Mouse (Mus musculus): ENCODE measurements around the gene Pou6f1. TPM values are rescaled to one million over a fixed set of nuclear protein-coding genes. Genes with fewer than 3 reads are reported as not detected.
A peak's percentile ranks its signal among the peaks of the same experiment; 100 is the strongest.
"Not testable (repeated sequence)": the region's sequence is repeated elsewhere in the genome, so short reads cannot be mapped to it uniquely, and the experiment has no call there.

Pou6f1 gene
- polyA plus RNA-seq, 1 experiment from 2014 or later, result 5.4 TPM

GRCm38 (mm10) chr15:100566531-100566930 is 33.3 kb downstream of the Pou6f1 start:
- WGBS, result 73% methylated on average over 2 of the region's 2 CpGs
- DNase-seq (ENCODE audit: low spot score), result no peak
- Histone ChIP-seq H3K4me1 (no peaks in the 10 kb centered on the region), H3K36me3 (replicated peaks) (no peaks in the 10 kb centered on the region), H3K4me3 (no peak overlapping the region), H3K27ac (replicated peaks) (no peak overlapping the region), H3K9me3 (no peaks in the 10 kb centered on the region), H3K27me3 (replicated peaks; ENCODE audit: low read depth, poor library complexity, severe bottlenecking) (no peaks in the 10 kb centered on the region)

DNA sequence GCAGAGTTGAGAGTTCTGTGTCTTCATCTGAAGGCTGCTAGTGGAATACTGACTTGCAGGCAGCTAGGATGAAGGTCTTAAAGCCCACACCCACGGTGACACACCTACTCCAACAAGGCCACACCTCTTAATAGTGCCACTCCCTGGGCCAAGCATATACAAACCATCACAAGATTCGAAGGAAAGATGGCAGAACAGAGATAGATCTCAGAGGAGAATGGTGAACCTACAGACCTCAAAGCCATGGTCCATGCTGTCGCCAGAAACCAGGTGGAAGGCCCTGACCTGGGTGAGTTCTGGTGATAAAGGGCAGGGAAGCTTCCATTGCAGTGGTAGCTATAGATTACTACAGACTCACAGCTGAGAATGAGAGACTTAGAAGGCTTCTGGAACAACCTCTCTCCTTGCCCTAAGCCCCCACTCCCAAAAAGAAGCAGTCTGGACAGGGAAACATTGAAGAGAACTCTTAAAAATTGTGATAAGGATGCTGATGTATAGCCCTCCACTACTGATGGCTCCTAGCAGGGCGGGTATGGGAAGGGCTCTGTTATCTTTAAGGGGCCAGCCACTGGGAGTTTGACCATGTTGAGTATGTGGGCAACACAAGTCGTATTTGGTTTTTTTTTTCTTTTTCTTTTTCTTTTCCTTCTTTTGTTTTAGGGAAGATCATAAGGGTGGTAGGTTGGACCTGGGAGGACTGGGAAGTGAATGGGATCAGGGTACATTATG is 41.9 kb downstream of the Pou6f1 start:
- Histone ChIP-seq H3K36me3 (replicated peaks) (no peaks in the 10 kb centered on the region), H3K9me3 (no peaks in the 10 kb centered on the region), H3K27me3 (replicated peaks; ENCODE audit: low read depth, poor library complexity, severe bottlenecking) (no peaks in the 10 kb centered on the region), H3K27ac (replicated peaks) (no peak overlapping the region), H3K4me1 (no peaks in the 10 kb centered on the region), H3K4me3 (no peak overlapping the region)
- DNase-seq (ENCODE audit: low spot score), result no peak
- 87% methylated on average over 5 of the region's 5 CpGs for WGBS

DNA sequence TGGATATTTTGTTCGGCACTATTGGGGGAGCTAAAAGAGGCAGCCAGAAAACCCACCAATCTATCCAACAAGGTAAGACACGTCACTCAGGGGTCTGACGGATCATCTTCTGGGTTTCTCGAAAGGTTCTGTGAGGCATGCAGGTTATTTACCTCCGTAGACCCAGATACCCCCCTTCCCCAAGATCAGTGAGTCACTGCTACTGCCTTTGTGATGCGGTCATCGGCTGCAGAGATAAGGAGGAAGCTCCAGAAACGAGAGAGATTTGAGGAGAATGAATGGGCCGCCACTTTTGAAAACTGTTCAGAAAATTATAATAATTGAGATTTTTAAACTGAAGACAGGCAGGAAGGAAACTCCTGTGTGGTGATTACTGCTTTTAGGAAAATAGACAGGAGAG is 43.4 kb downstream of the Pou6f1 start:
- Histone ChIP-seq H3K4me3 (no peak overlapping the region), H3K27me3 (replicated peaks; ENCODE audit: low read depth, poor library complexity, severe bottlenecking) (no peaks in the 10 kb centered on the region), H3K36me3 (replicated peaks) (no peaks in the 10 kb centered on the region), H3K4me1 (peaks cover 7% of the 10 kb centered on the region), H3K27ac (replicated peaks) (no peak overlapping the region), H3K9me3 (no peaks in the 10 kb centered on the region)
- WGBS, result 90% methylated on average over 9 of the region's 9 CpGs
- DNase-seq (ENCODE audit: low spot score), result no peak

DNA sequence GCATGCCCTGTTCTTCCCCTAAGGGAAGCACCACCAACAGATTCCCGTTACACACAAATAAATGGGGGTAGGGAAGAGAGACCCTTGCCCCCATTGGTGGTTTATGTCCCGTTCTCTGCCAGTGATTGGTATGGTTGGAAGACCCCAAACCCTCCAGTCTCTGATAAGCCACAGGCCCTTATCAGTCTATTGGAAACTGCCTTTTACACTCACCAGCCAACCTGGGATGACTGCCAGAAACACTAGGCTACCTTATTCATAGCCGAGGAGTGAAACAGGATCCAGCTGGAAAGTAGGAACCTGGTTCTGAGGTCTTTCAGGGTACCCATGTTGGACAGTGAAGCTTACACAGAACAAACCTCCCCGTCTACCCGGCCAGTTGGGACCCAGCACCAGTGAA is 43.8 kb downstream of the Pou6f1 start:
- peaks cover 8% of the 10 kb centered on the region for H3K4me1 ChIP-seq
- H3K4me3 ChIP-seq, result no peak overlapping the region
- WGBS, result 89% methylated on average over 5 of the region's 5 CpGs
- no peaks in the 10 kb centered on the region for H3K9me3 ChIP-seq
- no peak for DNase-seq (ENCODE audit: low spot score)
- no peak overlapping the region for H3K27ac ChIP-seq (replicated peaks)
- no peaks in the 10 kb centered on the region for H3K36me3 ChIP-seq (replicated peaks)
- H3K27me3 ChIP-seq (replicated peaks; ENCODE audit: low read depth, poor library complexity, severe bottlenecking), result no peaks in the 10 kb centered on the region

DNA sequence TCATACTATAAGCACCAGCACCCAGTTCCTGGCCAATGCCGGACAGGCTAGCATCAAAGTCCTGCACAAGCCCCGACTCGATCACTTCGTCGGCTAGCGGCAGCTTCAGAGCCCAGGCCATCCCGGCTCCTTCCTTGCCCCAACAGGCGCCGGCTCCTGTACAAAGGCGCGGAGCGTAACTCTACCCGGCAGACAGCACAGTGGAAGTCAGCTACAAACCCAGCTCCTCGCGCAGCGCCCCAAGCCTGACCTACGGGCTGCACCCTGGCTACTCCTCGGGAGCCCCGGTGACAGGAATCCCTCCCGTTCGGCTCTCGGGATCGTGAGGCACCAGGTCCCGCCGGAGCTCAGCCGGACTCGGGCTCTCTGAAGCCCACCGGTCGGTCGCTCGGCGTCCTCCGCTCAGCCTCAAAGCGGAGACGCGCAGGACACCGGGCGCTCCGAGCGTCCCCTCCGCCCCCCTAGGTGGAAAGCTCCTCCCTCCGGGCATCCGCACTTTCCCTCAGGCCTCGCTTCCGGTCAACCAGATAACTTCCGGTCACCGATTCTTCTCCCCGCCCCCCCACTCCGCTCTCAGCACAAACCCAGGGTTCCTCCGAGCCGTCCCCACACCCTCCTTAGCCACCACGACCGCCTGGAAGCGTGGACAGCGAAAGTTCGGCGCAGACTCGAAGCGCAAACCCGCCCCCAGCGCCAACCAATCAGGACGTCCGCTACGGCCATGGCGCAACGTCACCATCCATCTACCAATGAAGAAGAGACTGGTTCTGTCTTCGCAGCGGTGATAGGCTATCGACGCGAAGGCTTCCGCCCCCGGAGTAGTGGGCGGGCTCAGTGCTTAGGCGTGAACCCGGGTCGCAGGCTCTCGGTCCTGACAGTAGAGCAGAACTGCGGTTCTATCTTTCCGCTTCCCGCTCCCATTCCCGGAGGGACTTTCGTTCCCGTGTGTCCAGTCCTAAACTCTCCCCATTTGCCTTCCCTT is 48.2 kb downstream of the Pou6f1 start, which contains the start of gene Tfcp2:
TSS of gene Tfcp2 (minus strand) at position 683 of the 982 bp plus-strand sequence.
- Histone ChIP-seq H3K27ac (replicated peaks) (peak within 1 kb of the TSS; percentile 96), H3K9me3 (peaks cover 3% of the 10 kb centered on the region; the same call in 1 of the 2 replicates), H3K4me3 (peak within 1 kb of the TSS; percentile 96), H3K27me3 (replicated peaks; ENCODE audit: low read depth, poor library complexity, severe bottlenecking) (no peaks in the 10 kb centered on the region), H3K4me1 (peaks cover 16% of the 10 kb centered on the region), H3K36me3 (replicated peaks) (peaks cover 38% of the 10 kb centered on the region)
- WGBS, result under 1% methylated on average over 84 of the region's 84 CpGs
- DNase-seq (ENCODE audit: low spot score), result peak; percentile 98

DNA sequence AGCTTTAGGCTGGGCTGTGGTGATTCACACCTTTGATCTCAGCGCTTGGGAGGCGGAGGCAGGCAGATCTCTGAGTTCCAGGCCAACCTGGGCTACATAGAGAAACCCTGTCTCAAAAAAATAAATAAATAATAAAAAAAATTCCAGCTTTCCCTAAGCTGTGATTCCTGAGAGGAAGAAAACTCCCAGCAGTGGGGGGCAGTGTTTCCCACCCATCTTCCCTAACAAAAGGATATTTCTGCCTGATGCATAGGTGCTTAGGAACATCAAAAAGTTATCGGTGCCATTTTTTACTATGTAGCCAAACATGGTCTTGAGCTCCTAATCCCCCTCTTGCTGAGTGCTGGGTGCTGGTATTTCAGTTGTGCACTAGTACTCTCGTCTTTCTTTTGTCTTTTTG is 49.5 kb downstream of the Pou6f1 start:
- Histone ChIP-seq H3K4me1 (peaks cover 16% of the 10 kb centered on the region), H3K36me3 (replicated peaks) (peaks cover 51% of the 10 kb centered on the region)
- 91% methylated on average over 4 of the region's 4 CpGs for WGBS

DNA sequence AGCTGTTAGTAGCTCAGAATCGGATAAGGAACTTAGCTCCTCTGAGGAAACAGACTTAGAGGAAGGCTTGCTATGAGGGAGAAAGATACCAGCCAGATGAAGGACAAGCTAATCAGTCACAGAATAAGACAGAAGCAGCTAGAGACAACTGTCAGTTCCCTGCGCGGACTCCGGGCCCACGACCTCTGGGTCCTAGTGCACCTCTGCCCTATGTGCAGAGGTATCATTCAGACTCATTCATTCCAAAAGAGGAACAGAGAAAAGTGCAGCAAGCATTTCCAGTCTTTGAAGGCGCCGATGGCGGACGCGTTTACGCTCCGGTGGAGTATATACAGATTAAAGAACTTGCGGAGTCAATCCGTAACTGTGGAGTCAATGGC is 56.1 kb downstream of the Pou6f1 start:
- peaks cover 16% of the 10 kb centered on the region for H3K9me3 ChIP-seq
- 96% methylated on average over 14 of the region's 14 CpGs for WGBS
- not testable (repeated sequence) for H3K27me3 ChIP-seq (replicated peaks; ENCODE audit: low read depth, poor library complexity, severe bottlenecking); DNase-seq (ENCODE audit: low spot score); H3K4me3 ChIP-seq; H3K4me1 ChIP-seq; H3K27ac ChIP-seq (replicated peaks)
- H3K36me3 ChIP-seq (replicated peaks), result peaks cover 93% of the 10 kb centered on the region

More for the DNA sequence above, 49.5 kb downstream of the Pou6f1 start:
- H3K4me3 ChIP-seq, result peak overlapping the region; percentile 96; the same call in 1 of the 2 replicates
- DNase-seq (ENCODE audit: low spot score), result no peak
- H3K27me3 ChIP-seq (replicated peaks; ENCODE audit: low read depth, poor library complexity, severe bottlenecking), result no peaks in the 10 kb centered on the region
- peaks cover 12% of the 10 kb centered on the region; the same call in 1 of the 2 replicates for H3K9me3 ChIP-seq
- H3K27ac ChIP-seq (replicated peaks), result no peak overlapping the region

GRCm38 (mm10) chr15:100542876-100543650 is 56.7 kb downstream of the Pou6f1 start:
- not testable (repeated sequence) for H3K27ac ChIP-seq (replicated peaks)
- peaks cover 89% of the 10 kb centered on the region for H3K36me3 ChIP-seq (replicated peaks)

DNA sequence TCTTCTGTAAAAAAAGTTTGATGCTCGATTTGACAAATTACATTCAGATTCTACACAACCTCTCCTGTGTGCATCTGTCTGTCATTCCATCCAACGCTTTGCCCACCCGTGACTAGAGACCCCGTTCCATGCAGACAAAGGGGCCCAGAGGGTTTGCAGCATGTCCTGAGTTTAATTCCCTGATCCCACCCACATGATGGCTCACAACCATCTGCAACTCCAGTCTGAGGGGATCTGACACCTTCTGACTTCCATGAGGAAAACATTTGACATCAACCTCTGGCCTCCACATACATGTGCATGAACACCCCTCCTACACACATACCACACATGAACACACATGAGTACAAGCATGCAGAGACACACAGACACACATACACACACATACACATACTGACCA is 58.4 kb downstream of the Pou6f1 start:
- WGBS, result 93% methylated on average over 4 of the region's 4 CpGs
- no peak overlapping the region for H3K27ac ChIP-seq (replicated peaks)
- no peak for DNase-seq (ENCODE audit: low spot score)
- peaks cover 13% of the 10 kb centered on the region for H3K9me3 ChIP-seq
- no peak overlapping the region for H3K4me3 ChIP-seq
- H3K4me1 ChIP-seq, result no peaks in the 10 kb centered on the region
- H3K36me3 ChIP-seq (replicated peaks), result peaks cover 83% of the 10 kb centered on the region
- H3K27me3 ChIP-seq (replicated peaks; ENCODE audit: low read depth, poor library complexity, severe bottlenecking), result no peaks in the 10 kb centered on the region

More at GRCm38 (mm10) chr15:100542876-100543650, 56.7 kb downstream of the Pou6f1 start:
- not testable (repeated sequence) for H3K4me1 ChIP-seq; H3K4me3 ChIP-seq; DNase-seq (ENCODE audit: low spot score); H3K27me3 ChIP-seq (replicated peaks; ENCODE audit: low read depth, poor library complexity, severe bottlenecking)
- 96% methylated on average over 28 of the region's 28 CpGs for WGBS
- H3K9me3 ChIP-seq, result peaks cover 16% of the 10 kb centered on the region

DNA sequence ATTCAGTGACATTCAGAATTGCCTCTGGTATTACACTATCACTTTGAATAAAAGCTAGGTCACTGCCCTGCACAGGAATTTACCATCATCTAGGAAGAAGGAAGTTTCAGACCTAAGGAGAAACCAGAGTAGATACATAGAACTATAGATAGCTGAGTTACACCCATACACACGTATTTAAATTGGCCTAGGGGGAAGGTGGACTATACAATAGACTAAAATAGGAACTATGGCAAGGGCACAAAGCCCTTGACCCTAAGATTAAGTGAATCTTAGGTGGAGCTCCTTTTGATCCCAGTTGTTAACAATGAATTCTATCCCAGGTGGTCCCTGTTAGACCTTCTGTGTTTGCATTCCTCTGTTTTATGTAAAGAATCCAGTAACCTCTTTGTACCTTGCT is 58.8 kb downstream of the Pou6f1 start:
- peaks cover 11% of the 10 kb centered on the region for H3K9me3 ChIP-seq
- not testable (repeated sequence) for H3K27me3 ChIP-seq (replicated peaks; ENCODE audit: low read depth, poor library complexity, severe bottlenecking); DNase-seq (ENCODE audit: low spot score); H3K27ac ChIP-seq (replicated peaks); H3K4me1 ChIP-seq; H3K4me3 ChIP-seq
- WGBS, result 90% methylated on average over 1 of the region's 1 CpGs
- H3K36me3 ChIP-seq (replicated peaks), result peaks cover 82% of the 10 kb centered on the region

GRCm38 (mm10) chr15:100539411-100539810 is 60.4 kb downstream of the Pou6f1 start:
- peaks cover 3% of the 10 kb centered on the region; the same call in 1 of the 2 replicates for H3K9me3 ChIP-seq
- H3K27ac ChIP-seq (replicated peaks), result no peak overlapping the region
- peaks cover 82% of the 10 kb centered on the region for H3K36me3 ChIP-seq (replicated peaks)
- no peak overlapping the region for H3K4me3 ChIP-seq
- 93% methylated on average over 9 of the region's 9 CpGs for WGBS
- no peaks in the 10 kb centered on the region for H3K4me1 ChIP-seq
- H3K27me3 ChIP-seq (replicated peaks; ENCODE audit: low read depth, poor library complexity, severe bottlenecking), result no peaks in the 10 kb centered on the region
- no peak for DNase-seq (ENCODE audit: low spot score)

DNA sequence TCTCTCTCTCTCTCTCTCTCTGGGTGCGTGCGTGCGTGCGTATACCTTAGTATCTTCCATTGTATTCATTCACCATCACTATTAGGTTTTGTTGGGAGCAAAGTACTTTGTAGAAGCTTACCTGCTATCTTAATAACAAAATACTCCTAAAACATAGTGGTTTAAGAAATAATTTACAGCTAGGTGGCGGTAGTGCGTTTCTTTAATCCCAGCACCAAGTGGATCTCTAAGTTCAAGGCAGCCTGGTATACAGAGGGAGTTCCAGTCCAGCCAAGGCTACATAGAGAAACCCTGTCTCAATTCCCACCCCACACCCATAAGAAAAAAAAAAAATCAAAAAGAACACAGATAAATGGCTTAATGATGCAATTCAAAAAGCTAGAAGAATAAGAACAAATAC is 61.9 kb downstream of the Pou6f1 start:
- Histone ChIP-seq H3K36me3 (replicated peaks) (peaks cover 76% of the 10 kb centered on the region), H3K4me3 (no peak overlapping the region), H3K9me3 (no peaks in the 10 kb centered on the region), H3K27me3 (replicated peaks; ENCODE audit: low read depth, poor library complexity, severe bottlenecking) (no peaks in the 10 kb centered on the region), H3K27ac (replicated peaks) (no peak overlapping the region), H3K4me1 (no peaks in the 10 kb centered on the region)
- no peak for DNase-seq (ENCODE audit: low spot score)
- 87% methylated on average over 6 of the region's 6 CpGs for WGBS

Data from embryonic facial prominence, embryonic 10.5 days (tissue).